Mouse (Mus musculus): ENCODE results near the gene Trappc10. TPM values are rescaled to one million over a fixed set of nuclear protein-coding genes. Genes with fewer than 3 reads are reported as not detected.
"Not testable (repeated sequence)": the region's sequence is repeated elsewhere in the genome, so short reads cannot be mapped to it uniquely, and the experiment has no call there.

Trappc10 gene
- polyA plus RNA-seq, 1 experiment from 2014 or later: 11.5 TPM

DNA sequence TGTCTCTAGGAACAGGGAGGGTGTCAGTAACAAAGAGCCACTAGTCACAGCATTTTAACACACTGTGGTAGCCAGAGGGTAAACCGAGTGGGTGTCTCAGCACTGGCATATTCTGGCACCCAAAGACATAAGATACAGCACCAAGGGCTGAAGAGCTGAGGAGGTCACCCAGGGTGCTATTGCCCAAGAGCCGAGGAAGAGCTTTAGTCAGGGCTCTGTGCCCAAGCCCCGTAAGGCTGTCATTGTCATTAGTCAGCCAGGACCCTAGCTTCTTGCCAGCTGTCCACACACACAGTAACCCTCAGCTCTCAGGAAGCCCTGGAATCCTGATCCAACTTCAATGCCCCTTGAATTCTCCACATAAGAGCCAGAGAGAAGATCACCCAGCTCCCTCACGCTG, 21.5 kb downstream of the Trappc10 start:
- WGBS: 85% methylated on average over 4 of the region's 4 CpGs
- no peak overlapping the region for H3K27ac ChIP-seq
- DNase-seq (ENCODE audit: low spot score): no peak

DNA sequence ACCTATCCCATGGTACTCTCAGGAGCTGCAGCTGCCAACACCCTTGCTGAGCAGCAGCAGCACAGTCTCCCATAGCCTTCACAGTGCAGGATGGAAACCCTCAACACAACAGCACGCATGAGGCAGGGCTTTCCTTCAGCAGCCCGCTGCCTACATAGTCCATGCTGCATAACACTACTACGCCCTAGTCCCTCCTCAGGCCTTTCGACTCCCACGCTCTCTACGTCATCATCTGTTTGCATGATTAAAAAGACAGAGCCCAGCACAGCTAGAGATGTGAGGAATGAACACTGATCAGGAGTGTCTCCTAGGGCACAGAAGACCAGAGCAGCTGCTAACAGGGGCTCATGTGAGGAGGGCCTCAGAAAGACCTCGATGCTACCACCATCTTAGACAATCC, 23.1 kb downstream of the Trappc10 start:
- Histone ChIP-seq H3K27me3 (ENCODE audit: insufficient read depth, poor library complexity, severe bottlenecking) (no peaks in the 10 kb centered on the region), H3K4me1 (replicated peaks) (no peaks in the 10 kb centered on the region), H3K27ac (no peak overlapping the region), H3K36me3 (peaks cover 68% of the 10 kb centered on the region), H3K9me3 (no peaks in the 10 kb centered on the region), H3K4me3 (no peak overlapping the region)
- WGBS: 97% methylated on average over 7 of the region's 7 CpGs
- no peak for DNase-seq (ENCODE audit: low spot score)

More for the DNA sequence above, 21.5 kb downstream of the Trappc10 start:
- Histone ChIP-seq H3K9me3 (no peaks in the 10 kb centered on the region), H3K4me1 (replicated peaks) (no peaks in the 10 kb centered on the region), H3K4me3 (no peak overlapping the region), H3K27me3 (ENCODE audit: insufficient read depth, poor library complexity, severe bottlenecking) (no peaks in the 10 kb centered on the region), H3K36me3 (peaks cover 62% of the 10 kb centered on the region)

DNA sequence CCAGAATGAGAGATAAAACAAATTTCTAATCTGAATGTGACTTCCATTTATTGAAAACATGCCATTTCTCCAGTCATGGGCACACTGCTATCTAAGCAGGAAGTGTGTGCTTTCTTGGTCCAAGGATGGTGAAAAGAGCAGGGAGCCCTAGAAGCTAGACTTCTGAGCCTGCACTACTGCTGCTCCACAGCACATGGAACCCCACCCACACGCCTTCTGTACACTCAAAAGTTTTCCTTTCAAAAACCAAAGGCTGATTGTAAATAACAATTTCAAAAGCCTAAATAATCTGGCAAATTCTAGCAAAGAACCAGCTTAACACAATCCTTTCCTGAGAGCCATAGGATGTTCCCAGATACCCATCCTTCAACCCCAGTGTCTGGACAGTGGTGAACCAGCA, 24.9 kb downstream of the Trappc10 start:
- Histone ChIP-seq H3K4me3 (no peak overlapping the region), H3K9me3 (no peaks in the 10 kb centered on the region), H3K27ac (no peak overlapping the region), H3K4me1 (replicated peaks) (no peaks in the 10 kb centered on the region), H3K27me3 (ENCODE audit: insufficient read depth, poor library complexity, severe bottlenecking) (no peaks in the 10 kb centered on the region), H3K36me3 (peaks cover 86% of the 10 kb centered on the region)
- 91% methylated on average over 1 of the region's 1 CpGs for WGBS
- no peak for DNase-seq (ENCODE audit: low spot score)

DNA sequence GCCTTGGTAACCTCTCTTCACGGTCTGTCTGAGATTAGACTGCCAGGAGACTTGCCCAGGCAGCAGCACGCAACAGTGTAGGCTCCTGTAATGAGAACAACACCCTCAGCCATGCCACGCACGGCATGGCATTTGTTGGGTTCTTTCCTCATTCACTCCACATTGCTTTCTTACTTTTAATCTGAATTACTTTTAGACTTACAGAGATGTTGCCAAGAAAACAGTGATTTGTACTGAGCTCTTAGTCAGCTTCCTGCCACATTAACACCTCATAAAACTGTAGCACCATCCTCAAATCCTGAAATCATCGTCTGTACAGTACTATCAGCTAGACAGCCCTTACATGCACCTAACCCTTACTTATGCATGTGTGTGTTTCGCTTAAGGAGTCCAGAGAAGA, 25.9 kb downstream of the Trappc10 start:
- Histone ChIP-seq H3K27ac (no peak overlapping the region), H3K9me3 (no peaks in the 10 kb centered on the region), H3K27me3 (ENCODE audit: insufficient read depth, poor library complexity, severe bottlenecking) (no peaks in the 10 kb centered on the region), H3K4me3 (no peak overlapping the region), H3K4me1 (replicated peaks) (no peaks in the 10 kb centered on the region), H3K36me3 (peaks cover 95% of the 10 kb centered on the region)
- WGBS: 92% methylated on average over 6 of the region's 6 CpGs
- no peak for DNase-seq (ENCODE audit: low spot score)

DNA sequence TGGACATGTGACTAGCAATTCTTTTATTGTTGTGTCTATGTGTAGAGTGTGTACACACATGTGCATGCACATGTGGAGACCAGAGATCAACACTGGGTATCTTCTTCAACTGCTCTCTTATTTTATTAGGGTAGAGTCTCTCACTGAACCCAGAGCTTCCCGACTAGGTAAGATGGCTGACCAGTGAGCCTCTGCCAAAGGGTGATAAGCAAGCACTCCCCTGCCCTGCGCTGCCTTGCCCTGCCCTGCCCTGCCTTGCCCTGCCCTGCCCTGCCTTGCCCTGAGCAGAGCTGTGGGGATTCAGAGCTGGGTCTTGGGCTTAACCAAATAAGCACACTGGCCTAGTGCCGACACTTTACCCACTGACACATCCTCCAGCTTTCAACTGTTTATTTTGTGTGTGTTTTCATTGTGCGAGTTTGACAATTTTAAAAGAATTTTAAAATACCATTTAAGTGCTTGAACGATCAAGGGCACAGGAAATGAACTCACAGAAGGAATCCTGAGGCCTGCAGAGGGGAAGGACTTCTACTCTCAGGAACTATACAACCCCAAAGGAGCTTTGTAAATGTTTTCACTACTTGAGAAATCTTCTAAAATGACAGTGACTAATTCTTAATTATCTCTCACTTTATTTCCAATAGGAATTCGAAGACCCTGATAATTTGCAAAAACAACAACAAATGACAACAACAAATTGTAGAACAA, 27.9 kb downstream of the Trappc10 start:
- no peak overlapping the region for H3K27ac ChIP-seq
- no peaks in the 10 kb centered on the region for H3K4me1 ChIP-seq (replicated peaks)
- 87% methylated on average over 6 of the region's 6 CpGs for WGBS
- H3K4me3 ChIP-seq: no peak overlapping the region
- H3K27me3 ChIP-seq (ENCODE audit: insufficient read depth, poor library complexity, severe bottlenecking): no peaks in the 10 kb centered on the region
- no peaks in the 10 kb centered on the region for H3K9me3 ChIP-seq
- no peak for DNase-seq (ENCODE audit: low spot score)
- H3K36me3 ChIP-seq: peaks cover 99% of the 10 kb centered on the region

DNA sequence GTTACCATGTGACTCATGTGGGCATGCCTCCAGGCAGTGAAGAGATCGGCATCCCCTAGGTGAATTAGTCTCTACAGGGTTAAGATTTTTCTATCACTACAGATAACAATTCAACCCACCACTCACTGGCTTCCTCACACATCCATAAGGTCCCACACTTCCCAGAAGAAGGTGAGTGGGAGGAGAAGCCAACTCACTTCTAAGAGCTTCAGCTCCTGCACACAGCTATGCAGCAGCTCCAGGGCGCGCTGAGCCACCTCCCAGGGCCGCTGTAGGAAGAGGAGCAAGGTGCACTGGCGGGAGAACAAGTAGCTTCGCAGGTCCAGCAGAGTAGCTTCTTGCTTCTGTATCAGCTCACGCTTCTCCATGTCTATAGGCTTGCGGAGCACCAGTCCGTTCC, 30.1 kb downstream of the Trappc10 start:
- 98% methylated on average over 9 of the region's 9 CpGs for WGBS
- Histone ChIP-seq H3K9me3 (no peaks in the 10 kb centered on the region), H3K27me3 (ENCODE audit: insufficient read depth, poor library complexity, severe bottlenecking) (no peaks in the 10 kb centered on the region), H3K4me1 (replicated peaks) (no peaks in the 10 kb centered on the region), H3K4me3 (no peak overlapping the region), H3K36me3 (peaks cover 100% of the 10 kb centered on the region), H3K27ac (no peak overlapping the region)
- no peak for DNase-seq (ENCODE audit: low spot score)

DNA sequence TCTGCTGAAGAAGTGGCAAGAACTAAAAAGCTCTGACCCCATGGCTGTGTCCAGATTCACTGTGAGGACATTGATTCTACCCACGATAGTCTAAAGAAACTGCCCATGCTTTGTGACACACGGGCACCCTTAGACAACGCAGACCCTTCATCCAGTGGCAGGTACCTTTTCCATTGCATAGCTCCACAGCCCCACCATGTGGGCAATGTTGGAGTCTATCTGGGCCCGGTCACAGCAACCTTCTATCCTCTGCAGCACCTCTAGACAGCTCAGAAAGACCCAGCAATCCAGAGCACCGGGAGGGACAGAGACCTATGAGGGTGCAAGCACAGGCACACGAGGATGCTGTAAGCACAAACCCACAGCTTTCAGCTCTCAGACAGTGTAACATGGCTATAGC, 33.1 kb downstream of the Trappc10 start:
- no peaks in the 10 kb centered on the region for H3K27me3 ChIP-seq (ENCODE audit: insufficient read depth, poor library complexity, severe bottlenecking)
- no peaks in the 10 kb centered on the region for H3K9me3 ChIP-seq
- DNase-seq (ENCODE audit: low spot score): peak; percentile 5
- H3K4me3 ChIP-seq: no peak overlapping the region
- peaks cover 100% of the 10 kb centered on the region for H3K36me3 ChIP-seq
- H3K4me1 ChIP-seq (replicated peaks): no peaks in the 10 kb centered on the region
- H3K27ac ChIP-seq: no peak overlapping the region
- WGBS: 72% methylated on average over 6 of the region's 6 CpGs

DNA sequence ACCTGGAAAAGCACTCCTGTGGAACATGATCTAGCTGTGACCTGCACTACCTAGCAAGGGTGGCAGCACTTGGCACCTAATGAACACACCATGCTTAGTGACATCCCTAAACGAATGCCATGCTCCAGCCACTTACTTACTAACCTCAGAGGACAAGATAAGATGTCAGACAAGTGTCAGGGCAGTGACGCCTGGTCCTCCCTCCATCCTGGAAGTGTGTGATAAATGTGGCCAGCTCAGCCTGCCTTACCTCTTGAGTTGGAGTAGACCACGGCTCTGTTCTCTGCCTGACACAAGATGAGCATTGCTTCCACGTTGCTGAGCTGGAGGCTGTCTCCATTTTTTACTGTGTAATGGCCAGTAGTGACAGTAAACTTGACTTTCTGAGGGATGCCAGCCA, 43.3 kb downstream of the Trappc10 start:
- no peak for DNase-seq (ENCODE audit: low spot score)
- H3K36me3 ChIP-seq: peaks cover 100% of the 10 kb centered on the region
- 91% methylated on average over 4 of the region's 4 CpGs for WGBS
- no peak overlapping the region for H3K27ac ChIP-seq
- no peaks in the 10 kb centered on the region for H3K9me3 ChIP-seq
- H3K4me3 ChIP-seq: no peak overlapping the region
- no peaks in the 10 kb centered on the region for H3K27me3 ChIP-seq (ENCODE audit: insufficient read depth, poor library complexity, severe bottlenecking)
- H3K4me1 ChIP-seq (replicated peaks): no peaks in the 10 kb centered on the region

DNA sequence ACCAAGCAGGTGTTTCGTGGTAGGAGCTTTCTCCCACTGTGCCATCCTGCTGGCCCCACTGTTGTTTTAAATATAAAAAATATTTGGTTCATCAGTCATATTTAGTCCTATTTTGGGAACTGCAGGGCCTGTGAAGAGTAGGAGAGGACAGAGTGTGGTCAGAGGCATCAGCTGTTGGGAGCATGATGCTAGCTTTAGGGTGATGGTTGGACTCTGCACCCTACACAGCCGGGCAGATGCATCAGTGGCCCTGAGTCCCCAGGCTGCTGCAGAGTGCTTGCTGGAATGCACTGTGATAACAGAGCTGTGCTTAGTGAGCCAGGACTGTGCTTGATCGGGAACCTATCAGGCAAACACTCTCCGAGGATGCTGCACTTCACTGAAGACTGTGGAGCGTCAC, 51.5 kb downstream of the Trappc10 start:
- no peak for DNase-seq (ENCODE audit: low spot score)
- Histone ChIP-seq H3K4me3 (no peak overlapping the region), H3K4me1 (replicated peaks) (no peaks in the 10 kb centered on the region), H3K27me3 (ENCODE audit: insufficient read depth, poor library complexity, severe bottlenecking) (no peaks in the 10 kb centered on the region), H3K27ac (no peak overlapping the region), H3K36me3 (peaks cover 100% of the 10 kb centered on the region), H3K9me3 (no peaks in the 10 kb centered on the region)
- 90% methylated on average over 5 of the region's 5 CpGs for WGBS

DNA sequence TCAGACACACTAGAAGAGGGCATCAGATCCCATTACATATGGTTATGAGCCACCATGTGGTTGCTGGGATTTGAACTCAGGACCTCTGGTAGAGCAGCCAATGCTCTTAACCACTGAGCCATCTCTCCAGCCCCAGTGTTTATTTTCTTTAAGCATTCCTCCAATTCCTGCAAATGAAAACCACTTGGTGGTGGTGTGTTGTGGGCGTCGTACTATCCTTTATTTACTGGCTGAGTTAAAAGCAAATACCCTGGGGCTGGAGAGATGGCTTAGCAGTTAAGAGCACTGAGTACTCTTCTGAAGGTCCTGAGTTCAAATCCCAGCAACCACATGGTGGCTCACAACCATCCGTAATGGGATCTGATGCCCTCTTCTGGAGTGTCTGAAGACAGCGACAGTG, 58.4 kb downstream of the Trappc10 start:
- H3K27ac ChIP-seq; H3K4me3 ChIP-seq; H3K9me3 ChIP-seq; H3K27me3 ChIP-seq (ENCODE audit: insufficient read depth, poor library complexity, severe bottlenecking); DNase-seq (ENCODE audit: low spot score): not testable (repeated sequence)
- 86% methylated on average over 4 of the region's 4 CpGs for WGBS
- Histone ChIP-seq H3K36me3 (peaks cover 65% of the 10 kb centered on the region), H3K4me1 (replicated peaks) (peaks cover 19% of the 10 kb centered on the region)

DNA sequence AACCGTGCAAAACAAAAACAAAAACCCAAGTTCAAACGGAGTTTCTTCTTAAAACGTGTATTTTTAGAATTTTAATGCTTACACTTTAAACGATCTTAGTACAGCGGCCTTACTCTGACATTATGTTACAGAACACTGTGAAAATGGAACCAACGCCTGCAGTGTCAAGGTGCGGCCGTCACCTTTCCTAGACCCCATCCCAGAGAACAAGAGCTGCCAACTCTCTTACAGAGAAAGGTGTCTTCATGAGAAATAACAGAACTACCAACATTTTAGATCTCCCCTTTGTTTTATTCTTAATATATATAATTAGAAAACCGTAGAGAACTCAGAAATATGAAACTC, 59.1 kb downstream of the Trappc10 start:
- DNase-seq (ENCODE audit: low spot score): no peak
- 29% methylated on average over 9 of the region's 9 CpGs for WGBS

DNA sequence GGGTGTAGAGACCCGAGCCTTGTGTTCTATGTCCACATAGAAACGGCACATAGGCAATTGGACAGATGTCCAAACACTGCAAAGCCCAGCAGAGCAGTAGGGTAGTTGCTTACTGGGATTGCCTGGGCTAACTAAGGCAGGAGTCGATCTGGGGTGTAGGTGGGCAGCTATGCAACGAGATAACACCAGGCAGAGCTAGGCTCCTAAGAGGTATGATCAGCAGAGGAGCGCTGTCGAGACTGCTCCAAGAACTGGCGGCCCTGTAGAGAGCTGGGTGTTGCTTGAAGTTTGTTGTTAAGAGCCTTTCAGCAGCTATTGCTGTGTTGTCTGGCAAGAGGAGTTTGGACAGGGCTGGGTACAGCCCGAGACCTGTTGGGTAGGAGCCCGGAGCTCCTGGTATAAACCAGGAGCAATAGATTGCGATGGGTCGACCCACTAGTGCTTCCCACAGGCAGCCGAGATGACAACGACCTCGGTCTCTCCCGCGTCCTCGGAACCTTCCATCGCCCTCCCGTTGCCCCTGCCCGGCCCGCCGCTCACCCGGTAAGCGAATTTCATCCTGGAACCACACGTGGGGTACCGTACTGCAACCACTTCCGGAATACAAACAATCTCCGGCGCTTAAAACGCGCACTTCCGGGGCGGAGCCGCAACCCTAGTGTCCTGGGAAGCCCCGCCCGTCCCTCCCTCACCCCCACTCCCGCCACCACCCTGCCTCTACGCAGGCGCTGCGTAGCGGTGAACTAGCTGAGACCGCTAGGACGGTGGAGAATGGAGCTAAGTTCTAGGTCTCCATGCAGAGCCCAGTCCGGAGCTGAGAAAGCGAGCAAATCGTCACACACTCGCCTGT, 59.7 kb downstream of the Trappc10 start, which contains the start of gene Pwp2:
Pwp2 (minus strand) TSS at position 619 of the 850 bp plus-strand sequence.
- WGBS: 2% methylated on average over 47 of the region's 47 CpGs
- no peaks in the 10 kb centered on the region for H3K9me3 ChIP-seq
- H3K27ac ChIP-seq: peak within 1 kb of the TSS; percentile 79
- H3K4me1 ChIP-seq (replicated peaks): peaks cover 19% of the 10 kb centered on the region
- no peaks in the 10 kb centered on the region for H3K27me3 ChIP-seq (ENCODE audit: insufficient read depth, poor library complexity, severe bottlenecking)
- H3K4me3 ChIP-seq: peak within 1 kb of the TSS; percentile 88
- peak; percentile 90 for DNase-seq (ENCODE audit: low spot score)
- H3K36me3 ChIP-seq: peaks cover 65% of the 10 kb centered on the region

More for the DNA sequence above, 59.1 kb downstream of the Trappc10 start:
- H3K36me3 ChIP-seq: peaks cover 65% of the 10 kb centered on the region
- H3K27me3 ChIP-seq (ENCODE audit: insufficient read depth, poor library complexity, severe bottlenecking): no peaks in the 10 kb centered on the region
- H3K27ac ChIP-seq: peak overlapping the region; percentile 79
- peak overlapping the region; percentile 88 for H3K4me3 ChIP-seq
- H3K9me3 ChIP-seq: no peaks in the 10 kb centered on the region
- peaks cover 19% of the 10 kb centered on the region for H3K4me1 ChIP-seq (replicated peaks)

DNA sequence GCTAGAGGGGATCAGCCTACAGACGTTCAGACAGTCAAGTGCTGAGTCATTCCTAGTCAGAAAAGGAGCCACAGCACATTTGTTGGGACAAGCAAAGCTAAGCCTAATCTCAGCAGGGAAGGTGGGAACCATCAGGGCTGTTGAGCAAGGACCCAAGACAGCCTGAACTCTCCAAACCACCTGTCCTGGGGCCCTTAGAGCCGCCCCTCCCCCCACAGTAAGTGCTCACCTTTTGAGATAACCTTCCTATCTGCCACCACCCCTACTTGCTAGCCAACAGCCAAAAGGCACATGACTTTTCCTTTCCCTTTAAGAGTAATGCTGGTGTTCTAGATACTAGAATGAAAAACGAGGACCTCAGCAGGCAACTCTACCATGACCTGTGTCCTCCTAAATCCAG, 60.9 kb downstream of the Trappc10 start:
- Histone ChIP-seq H3K9me3 (no peaks in the 10 kb centered on the region), H3K36me3 (peaks cover 65% of the 10 kb centered on the region), H3K27me3 (ENCODE audit: insufficient read depth, poor library complexity, severe bottlenecking) (no peaks in the 10 kb centered on the region), H3K27ac (no peak overlapping the region), H3K4me1 (replicated peaks) (peaks cover 19% of the 10 kb centered on the region), H3K4me3 (peak overlapping the region; percentile 88; the same call in 1 of the 2 replicates)
- no peak for DNase-seq (ENCODE audit: low spot score)
- WGBS: 83% methylated on average over 3 of the region's 3 CpGs

Data from hindbrain, embryonic 10.5 days (tissue).